Mouse (Mus musculus): ENCODE data around the gene Gm10715. TPM values are rescaled to one million over a fixed set of nuclear protein-coding genes. Genes with fewer than 3 reads are reported as not detected.
A peak's percentile ranks its signal among the peaks of the same experiment; 100 is the strongest.
"Not testable (repeated sequence)": the region's sequence is repeated elsewhere in the genome, so short reads cannot be mapped to it uniquely, and the experiment has no call there.

Gm10715 gene
- polyA plus RNA-seq (2016; fragmentation: Nextera tagmentation; extraction: Ambion mirVana), result not detected in 2 replicates

DNA sequence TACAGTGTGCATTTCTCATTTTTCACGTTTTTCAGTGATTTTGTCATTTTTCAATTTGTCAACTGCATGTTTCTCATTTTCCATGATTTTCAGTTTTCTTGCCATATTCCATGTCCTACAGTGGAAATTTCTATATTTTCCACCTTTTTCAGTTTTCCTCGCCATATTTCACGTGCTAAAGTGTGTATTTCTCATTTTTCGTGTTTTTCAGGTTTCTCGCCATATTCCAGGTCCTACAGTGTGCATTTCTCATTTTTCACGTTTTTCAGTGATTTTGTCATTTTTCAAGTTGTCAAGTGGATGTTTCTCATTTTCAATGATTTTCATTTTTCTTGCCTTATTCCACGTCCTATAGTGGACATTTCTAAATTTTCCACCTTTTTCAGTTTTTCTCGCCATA is at the start of gene Gm10715:
TSS of gene Gm10715 (plus strand) at position 301 of the 400 bp plus-strand sequence.
- H3K27me3 ChIP-seq; H3K4me1 ChIP-seq (replicated peaks); H3K9ac ChIP-seq (replicated peaks); H3K36me3 ChIP-seq; ATAC-seq (ENCODE audit: insufficient number of reproducible peaks, insufficient read depth, low FRiP score, low TSS enrichment, low read depth); H3K4me2 ChIP-seq; H3K27ac ChIP-seq; H3K9me3 ChIP-seq; H3K4me3 ChIP-seq (replicated peaks): not testable (repeated sequence)
- WGBS, result 75% methylated on average over 8 of the region's 8 CpGs

DNA sequence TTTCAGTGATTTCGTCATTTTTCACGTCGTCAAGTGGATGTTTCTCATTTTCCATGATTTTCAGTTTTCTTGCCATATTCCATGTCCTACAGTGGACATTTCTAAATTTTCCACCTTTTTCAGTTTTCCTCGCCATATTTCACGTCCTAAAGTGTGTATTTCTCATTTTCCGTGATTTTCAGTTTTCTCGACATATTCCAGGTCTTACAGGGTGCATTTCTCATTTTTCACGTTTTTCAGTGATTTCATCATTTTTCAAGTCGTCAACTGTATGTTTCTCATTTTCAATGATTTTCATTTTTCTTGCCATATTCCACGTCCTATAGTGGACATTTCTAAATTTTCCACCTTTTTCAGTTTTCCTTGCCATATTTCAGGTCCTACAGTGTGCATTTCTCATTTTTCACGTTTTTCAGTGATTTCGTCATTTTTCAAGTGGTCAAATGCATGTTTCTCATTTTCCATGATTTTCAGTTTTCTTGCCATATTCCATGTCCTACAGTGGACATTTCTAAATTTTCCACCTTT is 36.2 kb upstream of the Gm10715 start, which contains the start of gene Gm10722:
TSS of gene Gm10722 (plus strand) at position 478 of the 528 bp plus-strand sequence.
- not testable (repeated sequence) for H3K27me3 ChIP-seq; ATAC-seq (ENCODE audit: insufficient number of reproducible peaks, insufficient read depth, low FRiP score, low TSS enrichment, low read depth); H3K4me1 ChIP-seq (replicated peaks); H3K9ac ChIP-seq (replicated peaks); H3K9me3 ChIP-seq; H3K4me3 ChIP-seq (replicated peaks); H3K4me2 ChIP-seq; H3K36me3 ChIP-seq; H3K27ac ChIP-seq
- WGBS, result 73% methylated on average over 12 of the region's 12 CpGs

DNA sequence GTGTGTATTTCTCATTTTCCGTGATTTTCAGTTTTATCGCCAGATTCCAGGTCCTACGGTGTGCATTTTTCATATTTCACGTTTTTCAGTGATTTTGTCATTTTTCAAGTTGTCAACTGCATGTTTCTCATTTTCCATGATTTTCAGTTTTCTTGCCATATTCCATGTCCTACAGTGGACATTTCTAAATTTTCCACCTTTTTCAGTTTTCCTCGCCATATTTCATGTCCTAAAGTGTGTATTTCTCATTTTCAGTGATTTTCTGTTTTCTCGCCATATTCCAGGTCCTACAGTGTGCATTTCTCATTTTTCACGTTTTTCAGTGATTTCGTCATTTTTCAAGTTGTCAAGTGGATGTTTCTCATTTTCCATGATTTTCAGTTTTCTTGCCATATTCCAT is 35.7 kb upstream of the Gm10715 start:
- 65% methylated on average over 8 of the region's 8 CpGs for WGBS
- not testable (repeated sequence) for H3K27me3 ChIP-seq; H3K36me3 ChIP-seq; H3K4me2 ChIP-seq; H3K9me3 ChIP-seq; H3K4me3 ChIP-seq (replicated peaks); H3K4me1 ChIP-seq (replicated peaks); ATAC-seq (ENCODE audit: insufficient number of reproducible peaks, insufficient read depth, low FRiP score, low TSS enrichment, low read depth); H3K9ac ChIP-seq (replicated peaks); H3K27ac ChIP-seq

DNA sequence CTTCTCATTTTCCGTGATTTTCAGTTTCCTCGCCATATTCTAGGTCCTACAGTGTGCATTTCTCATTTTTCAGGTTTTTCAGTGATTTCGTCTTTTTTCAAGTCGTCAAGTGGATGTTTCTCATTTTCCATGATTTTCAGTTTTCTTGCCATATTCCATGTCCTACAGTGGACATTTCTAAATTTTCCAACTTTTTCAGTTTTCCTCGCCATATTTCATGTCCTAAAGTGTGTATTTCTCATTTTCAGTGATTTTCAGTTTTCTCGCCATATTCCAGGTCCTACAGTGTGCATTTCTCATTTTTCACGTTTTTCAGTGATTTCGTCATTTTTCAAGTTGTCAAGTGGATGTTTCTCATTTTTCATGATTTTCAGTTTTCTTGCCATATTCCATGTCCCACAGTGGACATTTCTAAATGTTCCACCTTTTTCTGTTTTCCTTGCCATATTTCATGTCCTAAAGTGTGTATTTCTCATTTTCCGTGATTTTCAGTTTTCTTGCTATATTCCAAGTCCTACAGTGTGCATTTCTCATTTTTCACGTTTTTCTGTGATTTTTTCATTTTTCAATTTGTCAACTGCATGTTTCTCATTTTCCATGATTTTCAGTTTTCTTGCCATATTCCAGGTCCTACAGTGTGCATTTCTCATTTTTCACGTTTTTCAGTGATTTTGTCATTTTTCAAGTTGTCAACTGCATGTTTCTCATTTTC is 34.6 kb upstream of the Gm10715 start:
- not testable (repeated sequence) for H3K4me3 ChIP-seq (replicated peaks)
- 70% methylated on average over 9 of the region's 11 CpGs for WGBS
- ATAC-seq (ENCODE audit: insufficient number of reproducible peaks, insufficient read depth, low FRiP score, low TSS enrichment, low read depth), result peak; percentile 93

DNA sequence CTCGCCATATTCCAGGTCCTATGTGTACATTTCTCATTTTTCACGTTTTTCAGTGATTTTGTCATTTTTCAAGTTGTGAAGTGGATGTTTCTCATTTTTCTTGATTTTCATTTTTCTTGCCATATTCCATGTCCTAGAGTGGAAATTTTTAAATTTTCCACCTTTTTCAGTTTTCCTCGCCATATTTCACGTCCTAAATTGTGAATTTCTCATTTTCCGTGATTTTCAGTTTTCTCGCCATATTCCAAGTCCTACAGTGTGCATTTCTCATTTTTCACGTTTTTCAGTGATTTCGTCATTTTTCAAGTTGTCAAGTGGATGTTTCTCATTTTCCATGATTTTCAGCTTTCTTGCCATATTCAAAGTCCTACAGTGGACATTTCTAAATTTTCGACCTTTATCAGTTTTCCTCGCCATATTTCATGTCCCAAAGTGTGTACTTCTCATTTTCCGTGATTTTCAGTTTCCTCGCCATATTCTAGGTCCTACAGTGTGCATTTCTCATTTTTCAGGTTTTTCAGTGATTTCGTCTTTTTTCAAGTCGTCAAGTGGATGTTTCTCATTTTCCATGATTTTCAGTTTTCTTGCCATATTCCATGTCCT is 33.8 kb upstream of the Gm10715 start, which contains the start of gene Gm11168:
TSS of gene Gm11168 (plus strand) at position 553 of the 603 bp plus-strand sequence.
- not testable (repeated sequence) for H3K9me3 ChIP-seq; H3K27me3 ChIP-seq; H3K4me2 ChIP-seq; H3K4me3 ChIP-seq (replicated peaks); H3K4me1 ChIP-seq (replicated peaks); H3K27ac ChIP-seq; H3K36me3 ChIP-seq; H3K9ac ChIP-seq (replicated peaks); ATAC-seq (ENCODE audit: insufficient number of reproducible peaks, insufficient read depth, low FRiP score, low TSS enrichment, low read depth)
- WGBS, result 73% methylated on average over 6 of the region's 14 CpGs

More for the DNA sequence above, 34.6 kb upstream of the Gm10715 start:
- H3K4me1 ChIP-seq (replicated peaks); H3K9me3 ChIP-seq; H3K27ac ChIP-seq; H3K9ac ChIP-seq (replicated peaks); H3K4me2 ChIP-seq; H3K27me3 ChIP-seq; H3K36me3 ChIP-seq: not testable (repeated sequence)

DNA sequence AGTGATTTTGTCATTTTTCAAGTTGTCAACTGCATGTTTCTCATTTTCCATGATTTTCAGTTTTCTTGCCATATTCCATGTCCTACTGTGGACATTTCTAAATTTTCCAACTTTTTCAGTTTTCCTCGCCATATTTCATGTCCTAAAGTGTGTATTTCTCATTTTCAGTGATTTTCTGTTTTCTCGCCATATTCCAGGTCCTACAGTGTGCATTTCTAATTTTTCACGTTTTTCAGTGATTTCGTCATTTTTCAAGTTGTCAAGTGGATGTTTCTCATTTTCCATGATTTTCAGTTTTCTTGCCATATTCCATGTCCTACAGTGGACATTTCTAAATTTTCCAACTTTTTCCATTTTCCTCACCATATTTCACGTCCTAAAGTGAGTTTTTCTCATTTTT is 30.5 kb upstream of the Gm10715 start:
- not testable (repeated sequence) for H3K4me3 ChIP-seq (replicated peaks); H3K4me2 ChIP-seq

DNA sequence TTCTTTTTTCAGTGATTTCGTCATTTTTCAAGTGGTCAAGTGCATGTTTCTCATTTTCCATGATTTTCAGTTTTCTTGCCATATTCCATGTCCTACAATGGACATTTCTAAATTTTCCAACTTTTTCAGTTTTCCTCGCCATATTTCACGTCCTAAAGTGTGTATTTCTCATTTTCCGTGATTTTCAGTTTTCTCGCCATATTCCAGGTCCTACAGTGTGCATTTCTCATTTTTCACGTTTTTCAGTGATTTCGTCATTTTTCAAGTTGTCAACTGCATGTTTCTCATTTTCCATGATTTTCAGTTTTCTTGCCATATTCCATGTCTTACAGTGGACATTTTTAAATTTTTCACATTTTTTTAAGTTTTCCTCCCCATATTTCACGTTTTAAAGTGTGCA is 30.0 kb upstream of the Gm10715 start:
- not testable (repeated sequence) for H3K4me1 ChIP-seq (replicated peaks); H3K9ac ChIP-seq (replicated peaks); H3K9me3 ChIP-seq; H3K27ac ChIP-seq; H3K36me3 ChIP-seq; H3K4me2 ChIP-seq; H3K27me3 ChIP-seq; H3K4me3 ChIP-seq (replicated peaks)
- WGBS, result 71% methylated on average over 8 of the region's 8 CpGs
- peak; percentile 71; the same call in 1 of the 2 replicates for ATAC-seq (ENCODE audit: insufficient number of reproducible peaks, insufficient read depth, low FRiP score, low TSS enrichment, low read depth)

More for the DNA sequence above, 30.5 kb upstream of the Gm10715 start:
- not testable (repeated sequence) for H3K9ac ChIP-seq (replicated peaks); H3K9me3 ChIP-seq; H3K27me3 ChIP-seq; H3K27ac ChIP-seq; ATAC-seq (ENCODE audit: insufficient number of reproducible peaks, insufficient read depth, low FRiP score, low TSS enrichment, low read depth); H3K36me3 ChIP-seq; H3K4me1 ChIP-seq (replicated peaks)
- 81% methylated on average over 1 of the region's 5 CpGs for WGBS

DNA sequence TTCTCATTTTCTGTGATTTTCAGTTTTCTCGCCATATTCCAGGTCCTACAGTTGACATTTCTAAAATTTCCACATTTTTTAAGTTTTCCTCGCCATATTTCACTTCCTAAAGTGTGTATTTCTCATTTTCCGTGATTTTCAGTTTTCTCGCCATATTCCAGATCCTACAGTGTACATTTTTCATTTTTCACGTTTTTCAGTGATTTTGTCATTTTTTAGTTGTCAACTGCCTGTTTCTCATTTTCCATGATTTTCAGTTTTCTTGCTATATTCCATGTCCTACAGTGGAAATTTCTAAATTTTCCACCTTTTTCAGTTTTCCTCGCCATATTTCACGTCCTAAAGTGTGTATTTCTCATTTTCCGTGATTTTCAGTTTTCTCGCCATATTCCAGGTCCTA is 29.4 kb upstream of the Gm10715 start:
- not testable (repeated sequence) for H3K9ac ChIP-seq (replicated peaks); H3K27ac ChIP-seq; H3K36me3 ChIP-seq; ATAC-seq (ENCODE audit: insufficient number of reproducible peaks, insufficient read depth, low FRiP score, low TSS enrichment, low read depth); H3K4me2 ChIP-seq; H3K4me1 ChIP-seq (replicated peaks); H3K9me3 ChIP-seq; H3K4me3 ChIP-seq (replicated peaks); H3K27me3 ChIP-seq
- 81% methylated on average over 8 of the region's 9 CpGs for WGBS

DNA sequence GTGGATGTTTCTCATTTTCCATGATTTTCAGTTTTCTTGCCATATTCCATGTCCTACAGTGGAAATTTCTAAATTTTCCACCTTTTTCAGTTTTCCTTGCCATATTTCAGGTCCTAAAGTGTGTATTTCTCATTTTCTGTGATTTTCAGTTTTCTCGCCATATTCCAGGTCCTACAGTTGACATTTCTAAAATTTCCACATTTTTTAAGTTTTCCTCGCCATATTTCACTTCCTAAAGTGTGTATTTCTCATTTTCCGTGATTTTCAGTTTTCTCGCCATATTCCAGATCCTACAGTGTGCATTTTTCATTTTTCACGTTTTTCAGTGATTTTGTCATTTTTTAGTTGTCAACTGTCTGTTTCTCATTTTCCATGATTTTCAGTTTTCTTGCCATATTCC is 27.3 kb upstream of the Gm10715 start:
- not testable (repeated sequence) for H3K27me3 ChIP-seq; H3K4me2 ChIP-seq; H3K4me3 ChIP-seq (replicated peaks); H3K36me3 ChIP-seq; H3K4me1 ChIP-seq (replicated peaks); H3K9ac ChIP-seq (replicated peaks); H3K27ac ChIP-seq; H3K9me3 ChIP-seq
- 0 out of 2 replicates have a peak, but pooled peaks have one; percentile 54 for ATAC-seq (ENCODE audit: insufficient number of reproducible peaks, insufficient read depth, low FRiP score, low TSS enrichment, low read depth)
- no CpG with 5 or more reads among the region's 5 CpGs for WGBS

DNA sequence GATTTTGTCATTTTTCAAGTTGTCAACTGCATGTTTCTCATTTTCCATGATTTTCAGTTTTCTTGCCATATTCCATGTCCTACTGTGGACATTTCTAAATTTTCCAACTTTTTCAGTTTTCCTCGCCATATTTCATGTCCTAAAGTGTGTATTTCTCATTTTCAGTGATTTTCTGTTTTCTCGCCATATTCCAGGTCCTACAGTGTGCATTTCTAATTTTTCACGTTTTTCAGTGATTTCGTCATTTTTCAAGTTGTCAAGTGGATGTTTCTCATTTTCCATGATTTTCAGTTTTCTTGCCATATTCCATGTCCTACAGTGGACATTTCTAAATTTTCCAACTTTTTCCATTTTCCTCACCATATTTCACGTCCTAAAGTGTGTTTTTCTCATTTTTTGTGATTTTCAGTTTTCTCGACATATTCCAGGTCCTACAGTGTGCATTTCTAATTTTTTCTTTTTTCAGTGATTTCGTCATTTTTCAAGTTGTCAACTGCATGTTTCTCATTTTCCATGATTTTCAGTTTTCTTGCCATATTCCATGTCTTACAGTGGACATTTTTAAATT is 24.5 kb upstream of the Gm10715 start:
- not testable (repeated sequence) for H3K27me3 ChIP-seq; H3K36me3 ChIP-seq; H3K4me2 ChIP-seq; H3K9ac ChIP-seq (replicated peaks); ATAC-seq (ENCODE audit: insufficient number of reproducible peaks, insufficient read depth, low FRiP score, low TSS enrichment, low read depth); H3K9me3 ChIP-seq; H3K4me1 ChIP-seq (replicated peaks); H3K4me3 ChIP-seq (replicated peaks); H3K27ac ChIP-seq
- 83% methylated on average over 3 of the region's 7 CpGs for WGBS

DNA sequence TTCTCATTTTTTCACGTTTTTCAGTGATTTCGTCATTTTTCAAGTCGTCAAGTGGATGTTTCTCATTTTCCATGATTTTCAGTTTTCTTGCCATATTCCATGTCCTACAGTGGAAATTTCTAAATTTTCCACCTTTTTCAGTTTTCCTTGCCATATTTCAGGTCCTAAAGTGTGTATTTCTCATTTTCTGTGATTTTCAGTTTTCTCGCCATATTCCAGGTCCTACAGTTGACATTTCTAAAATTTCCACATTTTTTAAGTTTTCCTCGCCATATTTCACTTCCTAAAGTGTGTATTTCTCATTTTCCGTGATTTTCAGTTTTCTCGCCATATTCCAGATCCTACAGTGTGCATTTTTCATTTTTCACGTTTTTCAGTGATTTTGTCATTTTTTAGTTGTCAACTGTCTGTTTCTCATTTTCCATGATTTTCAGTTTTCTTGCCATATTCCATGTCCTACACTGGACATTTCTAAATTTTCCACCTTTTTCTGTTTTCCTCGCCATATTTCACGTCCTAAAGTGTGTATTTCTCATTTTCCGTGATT is 23.9 kb upstream of the Gm10715 start, which contains the start of gene Gm10721:
TSS of gene Gm10721 (plus strand) at position 408 of the 547 bp plus-strand sequence.
- ATAC-seq (ENCODE audit: insufficient number of reproducible peaks, insufficient read depth, low FRiP score, low TSS enrichment, low read depth), result peak; percentile 64; the same call in 1 of the 2 replicates
- H3K9ac ChIP-seq (replicated peaks); H3K4me3 ChIP-seq (replicated peaks); H3K4me2 ChIP-seq; H3K36me3 ChIP-seq; H3K4me1 ChIP-seq (replicated peaks); H3K27ac ChIP-seq; H3K9me3 ChIP-seq; H3K27me3 ChIP-seq: not testable (repeated sequence)
- no CpG with 5 or more reads among the region's 11 CpGs for WGBS

All from limb, embryonic 12.5 days (tissue).